Mouse (Mus musculus): ENCODE results near the gene Sox5. TPM values are rescaled to one million over a fixed set of nuclear protein-coding genes. Genes with fewer than 3 reads are reported as not detected.

The Sox5 gene
- polyA plus RNA-seq, 1 experiment from 2014 or later, result 25.8 TPM

DNA sequence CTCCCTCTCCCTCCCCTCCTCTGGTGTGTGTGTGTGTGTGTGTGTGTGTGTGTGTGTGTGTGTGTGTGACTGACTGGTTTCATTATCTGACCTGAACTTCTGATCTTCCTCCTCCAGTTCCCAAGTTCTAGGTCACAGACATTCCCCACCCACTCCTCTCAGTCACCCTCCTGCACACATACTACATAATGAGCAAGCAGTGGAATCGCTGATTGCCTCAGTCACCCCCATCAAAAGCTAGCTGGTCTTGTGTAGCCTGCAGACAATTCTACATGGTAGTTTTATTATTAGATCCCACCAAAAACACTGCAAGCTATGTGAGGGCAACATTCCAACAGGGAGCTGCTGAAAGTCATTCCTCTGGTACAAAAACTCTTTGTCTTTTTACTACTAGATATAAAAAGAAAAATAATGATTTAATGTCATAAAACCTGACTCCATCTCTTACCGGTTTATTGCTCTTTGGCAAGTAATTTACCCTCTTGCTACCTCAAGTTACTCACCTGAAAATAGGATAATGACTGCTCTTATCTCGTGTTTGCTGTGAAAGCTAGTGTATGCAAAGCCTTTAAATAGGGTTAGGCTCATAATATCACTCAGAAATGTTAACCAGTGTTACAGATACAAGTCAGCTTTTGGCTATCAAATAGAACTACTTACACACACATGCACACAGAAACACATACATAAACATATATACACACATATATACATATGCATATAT lies 733.4 kb downstream of the Sox5 start:
- 60% methylated on average over 3 of the region's 3 CpGs for WGBS
- Histone ChIP-seq H3K9ac (ENCODE audit: low read length) (no peak overlapping the region), H3K36me3 (ENCODE audit: control insufficient read depth, insufficient read depth, low read length) (no peaks in the 10 kb centered on the region), H3K9me3 (replicated peaks; ENCODE audit: control insufficient read depth, low read length) (no peaks in the 10 kb centered on the region), H3K27me3 (ENCODE audit: control insufficient read depth, insufficient read depth, low read length) (no peaks in the 10 kb centered on the region), H3K27ac (ENCODE audit: low read length) (no peak overlapping the region), H3K4me2 (ENCODE audit: low read depth, low read length) (no peak overlapping the region), H3K4me3 (replicated peaks; ENCODE audit: low read length) (no peak overlapping the region), H3K4me1 (ENCODE audit: control insufficient read depth, insufficient read depth, low read length) (peaks cover 6% of the 10 kb centered on the region; the same call in 1 of the 2 replicates)
- ATAC-seq (ENCODE audit: insufficient read depth, low FRiP score), result no peak

DNA sequence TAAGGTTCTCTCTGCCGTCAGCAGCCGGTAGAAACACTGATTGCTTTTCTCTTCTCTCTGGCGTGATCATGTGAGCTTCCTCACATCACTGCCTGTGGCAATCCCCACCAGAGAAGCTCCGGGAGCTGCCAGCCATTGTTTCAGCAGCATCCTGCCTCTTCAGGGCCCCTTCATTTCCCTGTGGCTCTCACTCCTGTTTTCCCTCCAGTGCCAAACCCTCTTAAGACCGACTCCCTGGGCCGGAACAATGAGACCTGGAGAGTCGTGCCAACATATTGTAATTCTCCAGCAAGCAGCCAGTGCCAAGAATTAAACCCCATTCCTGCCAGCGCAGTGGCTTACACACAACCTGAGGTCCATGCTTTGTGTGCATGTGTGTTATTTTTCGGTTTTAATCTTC lies 736.3 kb downstream of the Sox5 start:
- peaks cover 10% of the 10 kb centered on the region; the same call in 1 of the 2 replicates for H3K4me1 ChIP-seq (ENCODE audit: control insufficient read depth, insufficient read depth, low read length)
- H3K9ac ChIP-seq (ENCODE audit: low read length), result no peak overlapping the region
- H3K27me3 ChIP-seq (ENCODE audit: control insufficient read depth, insufficient read depth, low read length), result no peaks in the 10 kb centered on the region
- no peak for ATAC-seq (ENCODE audit: insufficient read depth, low FRiP score)
- no peaks in the 10 kb centered on the region for H3K36me3 ChIP-seq (ENCODE audit: control insufficient read depth, insufficient read depth, low read length)
- 52% methylated on average over 9 of the region's 9 CpGs for WGBS
- H3K4me2 ChIP-seq (ENCODE audit: low read depth, low read length), result no peak overlapping the region
- 0 out of 2 replicates have a peak overlapping the region, but pooled peaks have one; percentile 14 for H3K27ac ChIP-seq (ENCODE audit: low read length)
- no peaks in the 10 kb centered on the region for H3K9me3 ChIP-seq (replicated peaks; ENCODE audit: control insufficient read depth, low read length)
- no peak overlapping the region for H3K4me3 ChIP-seq (replicated peaks; ENCODE audit: low read length)

GRCm38 (mm10) chr6:144044381-144044780 lies 737.4 kb downstream of the Sox5 start:
- H3K4me1 ChIP-seq (ENCODE audit: control insufficient read depth, insufficient read depth, low read length), result peaks cover 10% of the 10 kb centered on the region; the same call in 1 of the 2 replicates
- no peaks in the 10 kb centered on the region for H3K27me3 ChIP-seq (ENCODE audit: control insufficient read depth, insufficient read depth, low read length)
- H3K4me3 ChIP-seq (replicated peaks; ENCODE audit: low read length), result no peak overlapping the region
- H3K36me3 ChIP-seq (ENCODE audit: control insufficient read depth, insufficient read depth, low read length), result no peaks in the 10 kb centered on the region
- no peak overlapping the region for H3K9ac ChIP-seq (ENCODE audit: low read length)
- 83% methylated on average over 3 of the region's 3 CpGs for WGBS
- no peak for ATAC-seq (ENCODE audit: insufficient read depth, low FRiP score)
- H3K9me3 ChIP-seq (replicated peaks; ENCODE audit: control insufficient read depth, low read length), result no peaks in the 10 kb centered on the region
- H3K4me2 ChIP-seq (ENCODE audit: low read depth, low read length), result no peak overlapping the region
- H3K27ac ChIP-seq (ENCODE audit: low read length), result peak overlapping the region; percentile 20; the same call in 1 of the 2 replicates

GRCm38 (mm10) chr6:144042936-144043335 lies 738.8 kb downstream of the Sox5 start:
- Histone ChIP-seq H3K9me3 (replicated peaks; ENCODE audit: control insufficient read depth, low read length) (no peaks in the 10 kb centered on the region), H3K9ac (ENCODE audit: low read length) (no peak overlapping the region), H3K4me2 (ENCODE audit: low read depth, low read length) (peak overlapping the region; percentile 15; the same call in 1 of the 2 replicates), H3K27ac (ENCODE audit: low read length) (peak overlapping the region; percentile 70), H3K4me3 (replicated peaks; ENCODE audit: low read length) (no peak overlapping the region), H3K36me3 (ENCODE audit: control insufficient read depth, insufficient read depth, low read length) (no peaks in the 10 kb centered on the region), H3K4me1 (ENCODE audit: control insufficient read depth, insufficient read depth, low read length) (peaks cover 10% of the 10 kb centered on the region; the same call in 1 of the 2 replicates), H3K27me3 (ENCODE audit: control insufficient read depth, insufficient read depth, low read length) (no peaks in the 10 kb centered on the region)
- 45% methylated on average over 5 of the region's 5 CpGs for WGBS
- ATAC-seq (ENCODE audit: insufficient read depth, low FRiP score), result peak; percentile 36

GRCm38 (mm10) chr6:144041941-144042340 lies 739.8 kb downstream of the Sox5 start:
- H3K36me3 ChIP-seq (ENCODE audit: control insufficient read depth, insufficient read depth, low read length), result no peaks in the 10 kb centered on the region
- no peak overlapping the region for H3K4me3 ChIP-seq (replicated peaks; ENCODE audit: low read length)
- H3K4me1 ChIP-seq (ENCODE audit: control insufficient read depth, insufficient read depth, low read length), result peaks cover 10% of the 10 kb centered on the region; the same call in 1 of the 2 replicates
- no peaks in the 10 kb centered on the region for H3K27me3 ChIP-seq (ENCODE audit: control insufficient read depth, insufficient read depth, low read length)
- peak; percentile 69 for ATAC-seq (ENCODE audit: insufficient read depth, low FRiP score)
- no peak overlapping the region for H3K9ac ChIP-seq (ENCODE audit: low read length)
- peak overlapping the region; percentile 34 for H3K4me2 ChIP-seq (ENCODE audit: low read depth, low read length)
- WGBS, result 60% methylated on average over 9 of the region's 9 CpGs
- no peaks in the 10 kb centered on the region for H3K9me3 ChIP-seq (replicated peaks; ENCODE audit: control insufficient read depth, low read length)
- H3K27ac ChIP-seq (ENCODE audit: low read length), result peak overlapping the region; percentile 91

DNA sequence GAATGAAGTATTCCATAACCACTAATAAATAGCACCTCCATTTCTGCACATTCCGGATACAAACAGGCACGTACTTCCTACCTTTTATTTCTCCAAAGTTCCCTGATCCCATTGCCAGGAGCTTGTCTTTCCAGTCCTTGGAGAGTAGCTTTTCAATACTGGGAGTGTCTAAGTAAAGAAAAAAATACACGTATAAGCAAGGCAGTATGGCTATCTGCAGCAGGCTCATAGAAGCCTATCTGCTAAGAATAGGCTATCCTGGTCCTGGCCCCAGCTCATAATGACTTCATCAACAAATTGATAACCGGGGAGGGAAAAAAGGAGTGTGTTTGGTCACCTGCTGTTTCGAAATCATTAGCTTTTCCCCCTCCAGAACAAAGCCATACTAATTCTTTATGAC lies 740.6 kb downstream of the Sox5 start:
- H3K4me1 ChIP-seq (ENCODE audit: control insufficient read depth, insufficient read depth, low read length), result peaks cover 10% of the 10 kb centered on the region; the same call in 1 of the 2 replicates
- peak overlapping the region; percentile 25; the same call in 1 of the 2 replicates for H3K9ac ChIP-seq (ENCODE audit: low read length)
- WGBS, result 50% methylated on average over 5 of the region's 5 CpGs
- no peaks in the 10 kb centered on the region for H3K9me3 ChIP-seq (replicated peaks; ENCODE audit: control insufficient read depth, low read length)
- no peaks in the 10 kb centered on the region for H3K27me3 ChIP-seq (ENCODE audit: control insufficient read depth, insufficient read depth, low read length)
- ATAC-seq (ENCODE audit: insufficient read depth, low FRiP score), result peak; percentile 67; the same call in 1 of the 2 replicates
- peak overlapping the region; percentile 91 for H3K27ac ChIP-seq (ENCODE audit: low read length)
- H3K4me2 ChIP-seq (ENCODE audit: low read depth, low read length), result peak overlapping the region; percentile 32
- H3K36me3 ChIP-seq (ENCODE audit: control insufficient read depth, insufficient read depth, low read length), result no peaks in the 10 kb centered on the region
- peak overlapping the region; percentile 11; the same call in 1 of the 2 replicates for H3K4me3 ChIP-seq (replicated peaks; ENCODE audit: low read length)

DNA sequence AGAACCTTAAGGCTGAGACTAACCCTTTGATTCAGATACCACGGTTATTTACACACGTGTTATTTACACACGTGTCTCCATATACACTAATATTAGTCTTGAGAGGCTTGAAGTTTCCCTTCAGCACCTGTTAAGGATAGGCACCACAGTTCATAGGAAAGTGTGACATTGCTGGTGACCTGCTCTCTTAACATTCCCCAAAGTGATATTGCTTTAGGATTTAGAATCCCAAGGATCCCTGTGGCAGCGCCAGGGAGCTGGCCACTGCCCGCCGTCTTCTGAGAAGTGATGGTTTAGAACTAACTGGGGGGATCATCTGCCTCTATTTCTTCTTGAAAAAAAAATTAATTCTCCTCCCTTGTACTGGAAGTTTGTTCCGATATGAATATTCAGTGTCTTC lies 741.4 kb downstream of the Sox5 start:
- Histone ChIP-seq H3K4me1 (ENCODE audit: control insufficient read depth, insufficient read depth, low read length) (0 out of 2 replicates have a peak, but pooled peaks cover 5% of the 10 kb centered on the region), H3K4me3 (replicated peaks; ENCODE audit: low read length) (no peak overlapping the region), H3K9me3 (replicated peaks; ENCODE audit: control insufficient read depth, low read length) (no peaks in the 10 kb centered on the region), H3K9ac (ENCODE audit: low read length) (no peak overlapping the region), H3K4me2 (ENCODE audit: low read depth, low read length) (peak overlapping the region; percentile 32; the same call in 1 of the 2 replicates), H3K36me3 (ENCODE audit: control insufficient read depth, insufficient read depth, low read length) (no peaks in the 10 kb centered on the region), H3K27ac (ENCODE audit: low read length) (peak overlapping the region; percentile 91), H3K27me3 (ENCODE audit: control insufficient read depth, insufficient read depth, low read length) (no peaks in the 10 kb centered on the region)
- no peak for ATAC-seq (ENCODE audit: insufficient read depth, low FRiP score)
- 92% methylated on average over 7 of the region's 7 CpGs for WGBS

DNA sequence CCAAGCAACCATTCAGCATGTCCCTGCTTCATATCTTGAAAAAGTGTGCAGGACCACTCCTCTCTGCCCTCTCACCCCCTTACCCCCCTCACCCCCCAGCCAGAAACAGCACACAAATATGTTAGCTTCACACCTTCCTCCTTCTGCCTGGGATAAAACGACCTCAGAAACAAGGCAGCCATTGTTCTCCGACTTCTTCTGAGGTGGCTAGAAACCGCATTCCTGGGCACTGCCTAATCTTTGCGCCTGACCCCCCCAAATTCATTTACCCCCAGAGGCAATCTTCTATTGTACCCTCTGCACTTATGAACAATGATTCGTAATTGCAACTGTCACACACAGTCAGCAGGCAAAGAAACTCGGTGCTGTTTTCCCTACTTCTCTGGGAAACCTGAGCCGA lies 742.6 kb downstream of the Sox5 start:
- no peaks in the 10 kb centered on the region for H3K9me3 ChIP-seq (replicated peaks; ENCODE audit: control insufficient read depth, low read length)
- no peaks in the 10 kb centered on the region for H3K36me3 ChIP-seq (ENCODE audit: control insufficient read depth, insufficient read depth, low read length)
- H3K9ac ChIP-seq (ENCODE audit: low read length), result no peak overlapping the region
- no peaks in the 10 kb centered on the region for H3K27me3 ChIP-seq (ENCODE audit: control insufficient read depth, insufficient read depth, low read length)
- H3K4me2 ChIP-seq (ENCODE audit: low read depth, low read length), result no peak overlapping the region
- H3K4me3 ChIP-seq (replicated peaks; ENCODE audit: low read length), result no peak overlapping the region
- ATAC-seq (ENCODE audit: insufficient read depth, low FRiP score), result no peak
- no peak overlapping the region for H3K27ac ChIP-seq (ENCODE audit: low read length)
- 46% methylated on average over 7 of the region's 7 CpGs for WGBS
- H3K4me1 ChIP-seq (ENCODE audit: control insufficient read depth, insufficient read depth, low read length), result 0 out of 2 replicates have a peak, but pooled peaks cover 4% of the 10 kb centered on the region

GRCm38 (mm10) chr6:144033191-144033590 lies 748.6 kb downstream of the Sox5 start:
- no peaks in the 10 kb centered on the region for H3K4me1 ChIP-seq (ENCODE audit: control insufficient read depth, insufficient read depth, low read length)
- ATAC-seq (ENCODE audit: insufficient read depth, low FRiP score), result no peak
- H3K36me3 ChIP-seq (ENCODE audit: control insufficient read depth, insufficient read depth, low read length), result no peaks in the 10 kb centered on the region
- no peak overlapping the region for H3K27ac ChIP-seq (ENCODE audit: low read length)
- WGBS, result 90% methylated on average over 2 of the region's 2 CpGs
- H3K4me3 ChIP-seq (replicated peaks; ENCODE audit: low read length), result no peak overlapping the region
- no peak overlapping the region for H3K4me2 ChIP-seq (ENCODE audit: low read depth, low read length)
- H3K9ac ChIP-seq (ENCODE audit: low read length), result no peak overlapping the region
- H3K27me3 ChIP-seq (ENCODE audit: control insufficient read depth, insufficient read depth, low read length), result no peaks in the 10 kb centered on the region
- H3K9me3 ChIP-seq (replicated peaks; ENCODE audit: control insufficient read depth, low read length), result no peaks in the 10 kb centered on the region

All from stomach, embryonic 16.5 days (tissue).